Mouse (Mus musculus) midbrain, embryonic 13.5 days (tissue): ENCODE results near the gene 2510009E07Rik. TPM values are rescaled to one million over a fixed set of nuclear protein-coding genes. Genes with fewer than 3 reads are reported as not detected.

ENCODE experiments used
- ATAC-seq: fragments of 200-750 bp; cut with Nextera tagmentation; 2 replicates; pipeline ENCODE4 v1.8.0; 2017; ENCODE audit warnings: mild to moderate bottlenecking, moderate TSS enrichment, moderate library complexity
- H3K27ac ChIP-seq: fragments of 300-500 bp; sonication (generic); 2 replicates; pipeline ENCODE4 v1.5.1; 2015; ENCODE audit warnings: inconsistent platforms, mild to moderate bottlenecking, moderate library complexity
- H3K27me3 ChIP-seq: fragments of 300-500 bp; sonication (generic); 2 replicates; pipeline ENCODE4 v1.6.1; 2015; ENCODE audit warnings: mild to moderate bottlenecking, inconsistent platforms
- H3K36me3 ChIP-seq: fragments of 300-500 bp; sonication (generic); 2 replicates; pipeline ENCODE4 v1.6.1; 2015; ENCODE audit warnings: mild to moderate bottlenecking, inconsistent platforms
- H3K4me1 ChIP-seq: fragments of 300-500 bp; sonication (generic); replicated peaks from 2 replicates; pipeline ENCODE4 v1.6.1; 2015; ENCODE audit warnings: inconsistent platforms
- H3K4me2 ChIP-seq: fragments of 300-500 bp; sonication (generic); replicated peaks from 2 replicates; pipeline ENCODE4 v1.6.1; 2015; ENCODE audit warnings: moderate library complexity, mild to moderate bottlenecking, inconsistent platforms
- H3K4me3 ChIP-seq: fragments of 300-500 bp; sonication (generic); replicated peaks from 2 replicates; pipeline ENCODE4 v1.5.1; 2015; ENCODE audit warnings: mild to moderate bottlenecking, inconsistent platforms
- H3K9ac ChIP-seq: fragments of 300-500 bp; sonication (generic); replicated peaks from 2 replicates; pipeline ENCODE4 v1.6.1; 2015; ENCODE audit warnings: mild to moderate bottlenecking, inconsistent platforms
- H3K9me3 ChIP-seq: fragments of 300-500 bp; sonication (generic); 2 replicates; pipeline ENCODE4 v1.6.1; 2016; ENCODE audit warnings: mild to moderate bottlenecking, inconsistent platforms
- WGBS: fragments of 180-500 bp; shearing (Covaris S2); methylation state at CpG from one replicate; pipeline ENCODE4 v1.1.7; 2015; 5-methylcytosine and 5-hydroxymethylcytosine counted together
- polyA plus RNA-seq: library from polyadenylated mRNA; unstranded; fragments of >200 nt; fragmentation: Nextera tagmentation; extraction: Ambion mirVana; gene quantifications from 2 replicates; pipeline ENCODE4 v1.2.1, GENCODE M21; 2015

The 2510009E07Rik gene
- polyA plus RNA-seq, 1 experiment from 2014 or later = 91.1 TPM

DNA sequence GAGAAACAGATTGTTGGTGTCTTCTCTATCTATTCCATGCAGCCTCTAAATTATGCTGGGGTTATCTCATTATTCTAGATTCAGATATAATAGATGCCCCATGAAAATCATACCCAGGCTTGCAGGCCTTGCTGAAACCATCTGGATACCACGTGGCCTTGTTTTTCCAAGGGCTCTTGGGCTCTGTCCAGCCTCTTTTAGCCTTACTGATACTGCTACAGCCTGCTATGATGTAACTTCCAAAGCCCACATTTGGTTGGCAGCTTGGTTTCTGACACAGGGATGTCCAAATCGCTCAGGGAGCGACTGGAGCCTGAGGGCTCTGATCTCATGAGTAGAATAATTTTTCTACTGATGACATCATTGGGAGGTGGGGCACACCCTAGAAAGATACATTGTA, 48.5 kb downstream of the 2510009E07Rik start:
- Histone ChIP-seq H3K36me3 (peaks cover 46% of the 10 kb centered on the region), H3K4me3 (no peak overlapping the region), H3K4me2 (no peak overlapping the region), H3K4me1 (peaks cover 24% of the 10 kb centered on the region), H3K27me3 (no peaks in the 10 kb centered on the region), H3K27ac (no peak overlapping the region), H3K9ac (no peak overlapping the region), H3K9me3 (no peaks in the 10 kb centered on the region)
- no peak for ATAC-seq
- WGBS = 79% methylated on average over 3 of the region's 3 CpGs

DNA sequence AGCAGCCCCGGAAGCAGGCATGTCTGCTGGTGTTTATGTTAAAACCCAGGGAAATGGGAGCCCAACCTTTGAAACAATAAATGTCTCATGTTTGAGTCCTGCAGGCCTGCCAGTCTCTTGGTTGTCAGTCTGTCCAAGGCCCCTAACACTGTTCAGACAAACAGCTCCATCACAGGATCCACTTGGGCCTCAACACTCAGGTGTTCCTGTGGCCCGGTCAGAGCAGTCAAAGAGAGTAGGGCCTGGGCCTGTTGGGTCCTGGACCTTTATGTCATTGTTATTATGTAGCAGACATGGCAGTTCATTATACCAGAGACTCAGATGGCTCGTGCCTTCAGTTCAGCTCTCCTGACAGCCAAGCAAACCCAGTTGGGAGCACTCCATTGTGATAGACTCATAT, 49.9 kb downstream of the 2510009E07Rik start:
- H3K4me3 ChIP-seq = no peak overlapping the region
- H3K27me3 ChIP-seq = no peaks in the 10 kb centered on the region
- H3K9me3 ChIP-seq = no peaks in the 10 kb centered on the region
- ATAC-seq = no peak
- H3K36me3 ChIP-seq = peaks cover 49% of the 10 kb centered on the region
- no peak overlapping the region for H3K4me2 ChIP-seq
- peaks cover 24% of the 10 kb centered on the region for H3K4me1 ChIP-seq
- WGBS = 62% methylated on average over 3 of the region's 3 CpGs
- no peak overlapping the region; the same call in 1 of the 2 replicates for H3K9ac ChIP-seq
- H3K27ac ChIP-seq = peak overlapping the region; percentile 74

DNA sequence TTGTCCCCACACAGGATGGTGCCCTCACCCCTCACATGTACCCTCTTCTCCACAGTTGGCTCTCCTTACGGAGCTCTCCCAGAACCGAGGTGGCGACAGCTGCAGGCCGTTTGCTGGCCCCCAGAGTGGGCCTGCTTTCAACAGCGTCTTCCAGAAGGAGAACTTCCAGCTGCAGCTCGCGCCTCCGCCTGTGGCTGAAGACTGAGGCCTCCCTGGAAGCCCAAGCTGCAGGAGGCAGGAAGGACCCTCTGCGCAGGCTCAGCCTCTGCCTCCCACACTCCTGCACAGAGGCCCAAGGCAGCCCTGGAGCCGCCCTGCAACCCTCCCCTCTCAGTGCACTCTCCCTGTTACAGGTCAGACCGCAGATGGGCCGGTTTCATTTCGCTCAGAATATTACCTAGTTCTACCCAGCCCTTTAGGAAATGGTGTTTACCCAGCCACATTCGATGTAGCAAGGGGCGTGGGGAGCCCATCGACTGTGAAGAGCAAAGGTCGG, 50.4 kb downstream of the 2510009E07Rik start:
- Histone ChIP-seq H3K27me3 (no peaks in the 10 kb centered on the region), H3K4me3 (no peak overlapping the region), H3K36me3 (peaks cover 46% of the 10 kb centered on the region), H3K4me2 (no peak overlapping the region), H3K4me1 (peaks cover 24% of the 10 kb centered on the region), H3K27ac (peak overlapping the region; percentile 74), H3K9ac (no peak overlapping the region; the same call in 1 of the 2 replicates), H3K9me3 (no peaks in the 10 kb centered on the region)
- WGBS = 44% methylated on average over 17 of the region's 17 CpGs
- peak; percentile 59 for ATAC-seq

DNA sequence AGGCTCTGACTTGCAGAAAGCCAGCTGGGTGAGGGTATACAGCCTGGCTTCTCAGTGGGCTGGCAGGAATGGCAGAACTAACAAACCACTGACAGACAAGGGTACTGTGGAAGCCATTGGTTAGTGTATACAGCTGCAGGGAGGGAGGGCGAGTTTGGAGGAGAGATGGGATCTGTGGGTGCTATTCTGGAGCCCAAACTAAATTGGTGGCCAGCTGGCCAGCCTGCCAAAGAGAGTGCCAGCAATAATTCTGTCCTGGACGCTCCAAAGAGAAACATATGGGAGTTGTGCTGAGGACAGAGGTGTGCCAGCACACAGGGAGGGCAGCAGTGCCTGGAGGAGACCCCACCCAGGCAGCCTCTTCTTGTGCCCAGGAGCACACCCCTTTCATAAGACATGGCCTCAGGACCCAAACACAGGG, 50.8 kb downstream of the 2510009E07Rik start:
- no peak overlapping the region for H3K9ac ChIP-seq
- WGBS = 89% methylated on average over 2 of the region's 2 CpGs

DNA sequence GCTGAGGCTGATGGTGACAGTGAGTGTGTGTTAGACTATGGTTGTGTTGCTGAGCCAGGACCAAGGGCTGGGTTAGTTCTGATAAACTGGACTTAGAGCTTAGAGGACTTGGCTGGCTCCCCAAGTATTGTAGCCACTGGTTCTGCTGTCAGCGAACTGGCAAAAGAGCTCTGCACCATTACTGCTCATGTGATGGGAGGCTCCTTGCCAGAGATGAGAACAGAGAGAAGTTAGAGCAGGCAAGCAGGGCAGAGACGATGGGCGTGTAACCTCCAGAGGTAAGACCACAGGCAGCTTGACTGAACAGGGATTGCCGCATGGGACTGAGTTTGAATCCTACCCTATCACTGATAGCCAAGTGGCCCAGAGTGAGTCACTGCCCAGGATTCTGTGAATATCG, 51.6 kb downstream of the 2510009E07Rik start:
- Histone ChIP-seq H3K4me2 (no peak overlapping the region), H3K27me3 (no peaks in the 10 kb centered on the region), H3K27ac (no peak overlapping the region), H3K4me1 (peaks cover 24% of the 10 kb centered on the region), H3K9ac (no peak overlapping the region), H3K36me3 (peaks cover 40% of the 10 kb centered on the region), H3K4me3 (no peak overlapping the region), H3K9me3 (no peaks in the 10 kb centered on the region)
- ATAC-seq = no peak
- WGBS = 95% methylated on average over 5 of the region's 5 CpGs

More for the DNA sequence above, 50.8 kb downstream of the 2510009E07Rik start:
- no peaks in the 10 kb centered on the region for H3K9me3 ChIP-seq
- peak; percentile 3; the same call in 1 of the 2 replicates for ATAC-seq
- peak overlapping the region; percentile 74 for H3K27ac ChIP-seq
- H3K4me1 ChIP-seq = peaks cover 24% of the 10 kb centered on the region
- H3K36me3 ChIP-seq = peaks cover 44% of the 10 kb centered on the region
- no peaks in the 10 kb centered on the region for H3K27me3 ChIP-seq
- no peak overlapping the region for H3K4me3 ChIP-seq
- no peak overlapping the region for H3K4me2 ChIP-seq

DNA sequence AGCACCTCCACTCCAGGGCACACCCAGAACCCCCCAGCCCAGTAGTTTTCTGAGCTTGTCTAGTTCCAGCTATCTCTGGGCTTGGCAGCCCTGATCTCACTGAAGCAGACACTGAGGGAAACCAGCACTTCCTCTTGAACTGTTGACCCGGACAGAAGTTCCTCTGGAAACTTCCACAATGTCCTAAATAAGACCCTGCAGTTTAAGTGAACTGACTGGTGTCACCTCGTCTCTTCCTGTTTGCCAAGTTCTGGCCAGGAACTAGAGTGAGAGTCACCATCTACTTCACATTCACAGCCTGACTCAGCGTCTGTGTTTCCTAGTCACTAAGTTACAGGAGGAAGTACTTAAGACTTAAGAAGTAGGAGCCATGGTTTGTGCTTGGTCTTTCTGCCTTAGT, 52.5 kb downstream of the 2510009E07Rik start:
- no peaks in the 10 kb centered on the region for H3K9me3 ChIP-seq
- no peak overlapping the region for H3K9ac ChIP-seq
- no peaks in the 10 kb centered on the region for H3K27me3 ChIP-seq
- H3K4me1 ChIP-seq = peaks cover 23% of the 10 kb centered on the region
- H3K36me3 ChIP-seq = peaks cover 33% of the 10 kb centered on the region
- no peak overlapping the region for H3K4me2 ChIP-seq
- no peak overlapping the region for H3K27ac ChIP-seq
- 93% methylated on average over 3 of the region's 3 CpGs for WGBS
- no peak overlapping the region for H3K4me3 ChIP-seq
- no peak for ATAC-seq

DNA sequence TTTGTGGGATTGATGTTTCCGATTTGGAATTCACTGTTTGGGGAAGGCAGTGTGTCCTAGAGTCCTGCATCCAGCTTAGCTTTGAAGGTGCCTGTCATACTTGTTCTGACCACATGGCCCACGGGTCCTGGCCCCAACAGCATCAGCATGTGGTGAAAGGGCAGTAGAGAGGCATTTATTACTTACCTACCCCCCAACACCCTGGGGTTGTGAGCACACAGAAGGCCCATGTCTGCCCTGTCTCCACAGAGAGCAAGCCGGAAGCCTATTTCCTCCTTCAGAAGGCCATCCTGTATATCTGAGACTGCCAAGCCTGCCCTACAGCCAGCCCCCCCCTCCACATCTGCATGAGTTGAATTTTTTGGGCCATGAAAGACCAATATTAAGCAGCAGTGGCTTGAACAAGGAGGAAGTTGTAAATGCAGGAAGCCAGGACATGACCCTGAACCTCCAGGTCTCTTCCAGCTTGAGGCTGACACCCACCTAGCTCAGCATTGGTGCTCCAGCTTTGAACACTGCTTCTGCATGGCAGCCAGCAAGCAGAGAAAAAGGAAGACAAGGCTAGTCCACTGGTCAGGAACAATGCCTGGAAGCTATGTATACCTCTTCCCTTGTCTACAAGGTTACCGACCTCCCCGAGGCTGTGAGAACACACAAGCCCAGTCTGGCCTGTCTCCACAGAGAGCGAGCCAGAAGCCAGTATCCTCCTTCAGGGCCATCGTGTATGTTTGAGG, 53.5 kb downstream of the 2510009E07Rik start:
- Histone ChIP-seq H3K4me3 (no peak overlapping the region), H3K27ac (no peak overlapping the region), H3K9ac (no peak overlapping the region), H3K4me1 (peaks cover 14% of the 10 kb centered on the region), H3K36me3 (peaks cover 28% of the 10 kb centered on the region), H3K4me2 (no peak overlapping the region), H3K27me3 (no peaks in the 10 kb centered on the region), H3K9me3 (no peaks in the 10 kb centered on the region)
- no peak for ATAC-seq
- WGBS = 89% methylated on average over 7 of the region's 7 CpGs

DNA sequence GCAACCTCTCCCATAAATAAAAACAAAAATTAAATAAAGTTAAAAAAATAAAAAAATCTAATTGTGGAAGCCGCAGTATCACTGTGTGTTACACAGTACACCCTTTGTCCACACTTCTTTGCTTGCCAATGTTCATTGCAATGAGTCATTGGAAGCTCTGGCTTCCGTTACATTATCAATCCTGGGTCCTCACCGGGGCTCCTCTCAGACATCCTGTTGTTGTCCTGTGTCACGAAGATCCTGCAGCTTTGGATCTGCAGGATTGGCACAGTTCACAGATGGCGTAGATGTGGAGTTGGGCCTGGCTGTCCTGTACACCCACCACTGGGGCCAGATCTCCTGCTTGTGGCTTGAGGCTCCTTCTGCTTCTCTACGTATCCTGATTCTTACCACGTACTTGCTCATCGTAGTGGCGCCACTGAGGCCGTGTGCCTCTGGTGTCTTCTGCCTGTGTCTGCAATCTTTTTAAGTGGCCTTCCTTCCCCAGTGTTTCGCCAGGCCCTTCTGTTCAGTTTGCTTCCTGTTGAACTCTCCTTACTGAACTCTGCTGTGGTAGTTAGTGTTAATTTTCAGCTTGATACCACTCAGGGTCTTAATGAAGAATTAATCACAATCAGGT, 57.2 kb downstream of the 2510009E07Rik start:
- 92% methylated on average over 11 of the region's 11 CpGs for WGBS
- H3K27ac ChIP-seq = no peak overlapping the region
- H3K4me1 ChIP-seq = no peaks in the 10 kb centered on the region
- H3K9me3 ChIP-seq = no peaks in the 10 kb centered on the region
- no peak for ATAC-seq
- no peak overlapping the region for H3K9ac ChIP-seq
- H3K27me3 ChIP-seq = no peaks in the 10 kb centered on the region
- no peak overlapping the region for H3K4me3 ChIP-seq
- H3K36me3 ChIP-seq = peaks cover 16% of the 10 kb centered on the region
- H3K4me2 ChIP-seq = no peak overlapping the region

DNA sequence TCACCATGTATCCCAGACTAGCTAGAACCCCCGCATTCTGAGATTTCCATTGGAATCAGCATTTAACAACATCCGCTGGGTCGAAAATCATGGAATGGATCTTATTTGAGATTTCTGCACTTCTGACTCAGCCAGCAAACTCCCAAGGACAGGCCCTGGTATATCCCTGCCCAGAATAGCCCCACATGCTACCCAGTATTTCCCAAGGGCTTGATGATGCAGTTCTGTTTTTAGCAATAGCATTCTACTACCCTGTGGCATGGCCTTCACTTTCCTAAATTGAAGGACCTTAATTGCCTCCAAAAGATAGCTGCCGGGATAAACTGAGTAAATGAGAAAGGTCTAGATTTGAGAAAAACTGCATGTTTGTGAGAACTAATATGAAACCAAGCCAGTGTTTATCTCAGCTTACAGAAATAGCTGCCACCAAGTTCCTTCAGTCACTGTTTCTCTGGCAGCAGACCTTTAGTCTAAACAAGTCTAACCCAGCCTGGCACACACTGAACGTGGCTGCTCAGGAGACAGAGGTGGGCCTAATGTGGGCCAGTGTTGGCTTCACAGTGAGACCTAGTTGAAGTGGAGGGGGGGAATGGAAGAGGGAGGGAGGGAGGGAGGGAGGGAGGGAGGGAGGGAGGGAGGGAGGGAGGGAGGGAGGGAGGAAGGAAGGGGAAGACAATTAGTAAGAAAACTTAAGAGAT, 58.2 kb downstream of the 2510009E07Rik start:
- ATAC-seq = no peak
- Histone ChIP-seq H3K27ac (no peak overlapping the region), H3K4me2 (no peak overlapping the region), H3K36me3 (peaks cover 6% of the 10 kb centered on the region), H3K4me3 (no peak overlapping the region), H3K4me1 (no peaks in the 10 kb centered on the region), H3K27me3 (no peaks in the 10 kb centered on the region), H3K9ac (no peak overlapping the region), H3K9me3 (no peaks in the 10 kb centered on the region)
- WGBS = 92% methylated on average over 5 of the region's 5 CpGs

DNA sequence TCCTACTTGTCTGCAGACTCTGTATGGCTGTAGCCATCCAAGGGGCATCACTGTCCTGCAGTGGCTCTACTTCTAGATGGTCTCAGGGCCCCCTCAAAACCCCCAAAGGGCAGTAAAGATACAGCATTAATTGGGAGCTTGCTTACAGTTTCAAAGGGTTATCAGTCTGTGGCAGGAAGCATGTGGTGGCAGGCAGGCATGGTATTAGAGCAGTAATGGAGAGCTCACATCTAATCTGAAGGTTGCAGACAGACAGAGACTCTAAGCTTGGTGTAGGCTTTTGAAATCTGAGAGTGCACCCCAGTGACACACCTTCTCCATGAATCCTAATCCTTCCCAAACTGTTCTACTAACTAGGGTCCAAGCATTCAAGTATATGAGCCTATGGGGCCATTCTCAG, 60.0 kb downstream of the 2510009E07Rik start:
- no peak for ATAC-seq

DNA sequence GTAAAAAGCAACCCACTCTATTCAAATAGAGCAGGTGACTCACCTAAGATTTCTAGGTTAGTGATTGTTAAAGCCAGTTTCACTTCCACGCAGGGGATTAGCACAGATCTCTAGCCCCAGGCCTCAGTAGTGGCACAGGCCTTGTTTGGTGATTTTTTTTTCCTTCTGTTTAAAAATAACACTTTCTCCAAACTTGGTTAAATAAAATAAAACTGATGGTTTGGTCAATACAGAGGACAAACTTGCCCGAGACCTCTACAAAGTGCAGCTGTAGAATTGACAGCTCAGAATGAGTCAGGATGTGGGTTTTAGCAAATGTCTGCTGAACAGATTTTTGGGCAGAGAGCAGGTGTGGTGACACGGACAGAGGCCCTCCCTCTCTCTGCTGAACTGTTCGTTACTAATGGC, 62.6 kb downstream of the 2510009E07Rik start:
- Histone ChIP-seq H3K36me3 (no peaks in the 10 kb centered on the region), H3K4me1 (peaks cover 18% of the 10 kb centered on the region), H3K27ac (no peak overlapping the region), H3K9me3 (no peaks in the 10 kb centered on the region), H3K4me3 (no peak overlapping the region), H3K4me2 (no peak overlapping the region), H3K27me3 (no peaks in the 10 kb centered on the region), H3K9ac (no peak overlapping the region)
- 83% methylated on average over 4 of the region's 4 CpGs for WGBS
- no peak for ATAC-seq

More for the DNA sequence above, 60.0 kb downstream of the 2510009E07Rik start:
- no peaks in the 10 kb centered on the region for H3K9me3 ChIP-seq
- no peak overlapping the region for H3K4me2 ChIP-seq
- H3K4me3 ChIP-seq = no peak overlapping the region
- H3K27me3 ChIP-seq = no peaks in the 10 kb centered on the region
- H3K9ac ChIP-seq = no peak overlapping the region
- H3K4me1 ChIP-seq = no peaks in the 10 kb centered on the region
- no peaks in the 10 kb centered on the region for H3K36me3 ChIP-seq
- no peak overlapping the region for H3K27ac ChIP-seq

DNA sequence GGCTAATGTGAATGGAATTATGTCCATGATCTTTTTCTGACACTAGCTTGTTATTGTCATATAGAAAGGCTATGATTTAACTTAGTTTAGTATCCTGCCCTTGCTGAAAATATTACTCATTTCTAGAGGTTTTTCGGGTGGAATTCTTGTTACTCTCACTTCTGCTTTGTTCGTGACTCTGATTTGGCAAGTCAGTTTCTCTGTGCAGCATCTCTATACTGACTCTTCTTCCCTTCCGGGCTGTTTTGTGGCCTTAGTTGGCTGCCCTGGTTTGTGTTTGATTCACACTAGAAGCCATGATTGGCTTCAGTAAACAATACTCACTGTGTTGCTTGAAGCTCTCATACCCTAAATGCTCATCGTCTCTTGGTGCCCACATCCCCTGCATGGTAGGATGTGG, 63.9 kb downstream of the 2510009E07Rik start:
- Histone ChIP-seq H3K27me3 (no peaks in the 10 kb centered on the region), H3K9ac (no peak overlapping the region), H3K27ac (no peak overlapping the region), H3K36me3 (no peaks in the 10 kb centered on the region), H3K4me2 (no peak overlapping the region), H3K4me1 (peaks cover 19% of the 10 kb centered on the region), H3K9me3 (no peaks in the 10 kb centered on the region), H3K4me3 (no peak overlapping the region)
- no peak for ATAC-seq
- 92% methylated on average over 4 of the region's 4 CpGs for WGBS
